Mouse (Mus musculus) cerebellum, postnatal 10 days (tissue): ENCODE results near the gene Arpin.

Experiments
- DNase-seq, 2 experiments: peaks; one replicate each; pipeline ENCODE4 v3.0.0; 2021; ENCODE audit warnings: mixed read lengths in 2 of 2

Gene Arpin

DNA sequence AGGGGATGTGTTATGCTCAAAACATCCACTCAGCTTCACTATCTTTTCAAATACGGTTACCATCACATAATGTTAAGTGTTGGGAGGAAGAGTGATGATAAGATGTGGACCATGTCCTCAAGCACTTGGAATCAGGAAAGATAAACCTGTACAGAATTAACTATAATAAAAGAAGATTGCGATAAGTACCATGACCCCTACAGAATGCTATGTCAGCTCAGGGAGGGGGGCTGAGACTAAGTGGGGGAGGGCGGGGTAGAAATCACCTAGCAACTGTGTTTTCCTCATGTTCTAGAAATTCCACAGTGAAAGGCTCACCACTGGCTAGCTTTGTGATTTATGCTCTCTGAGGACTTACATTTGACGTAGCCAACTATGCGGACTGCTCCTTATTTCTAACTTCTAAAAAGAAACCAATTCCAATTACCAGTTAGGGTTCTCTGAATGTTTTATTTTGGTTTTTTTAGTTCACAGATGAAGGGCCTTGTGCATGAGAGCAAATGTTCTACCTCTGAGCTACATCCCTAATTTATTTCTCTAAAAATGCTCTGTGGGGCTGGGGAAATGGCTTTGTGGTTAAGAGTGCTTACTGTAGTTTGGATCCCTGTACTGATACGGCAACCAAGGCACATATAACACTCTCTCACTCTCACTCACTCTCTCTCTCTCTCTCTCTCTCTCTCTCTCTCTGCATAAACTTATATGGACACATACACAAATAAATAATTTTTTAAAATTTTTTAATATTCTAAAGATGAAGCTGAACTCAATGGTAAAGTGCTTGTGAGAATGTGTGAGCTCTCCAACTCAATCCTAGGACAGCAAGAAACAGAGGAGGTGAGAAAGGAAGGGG lies 42.4 kb downstream of the Arpin start:
- DNase-seq: no peak

DNA sequence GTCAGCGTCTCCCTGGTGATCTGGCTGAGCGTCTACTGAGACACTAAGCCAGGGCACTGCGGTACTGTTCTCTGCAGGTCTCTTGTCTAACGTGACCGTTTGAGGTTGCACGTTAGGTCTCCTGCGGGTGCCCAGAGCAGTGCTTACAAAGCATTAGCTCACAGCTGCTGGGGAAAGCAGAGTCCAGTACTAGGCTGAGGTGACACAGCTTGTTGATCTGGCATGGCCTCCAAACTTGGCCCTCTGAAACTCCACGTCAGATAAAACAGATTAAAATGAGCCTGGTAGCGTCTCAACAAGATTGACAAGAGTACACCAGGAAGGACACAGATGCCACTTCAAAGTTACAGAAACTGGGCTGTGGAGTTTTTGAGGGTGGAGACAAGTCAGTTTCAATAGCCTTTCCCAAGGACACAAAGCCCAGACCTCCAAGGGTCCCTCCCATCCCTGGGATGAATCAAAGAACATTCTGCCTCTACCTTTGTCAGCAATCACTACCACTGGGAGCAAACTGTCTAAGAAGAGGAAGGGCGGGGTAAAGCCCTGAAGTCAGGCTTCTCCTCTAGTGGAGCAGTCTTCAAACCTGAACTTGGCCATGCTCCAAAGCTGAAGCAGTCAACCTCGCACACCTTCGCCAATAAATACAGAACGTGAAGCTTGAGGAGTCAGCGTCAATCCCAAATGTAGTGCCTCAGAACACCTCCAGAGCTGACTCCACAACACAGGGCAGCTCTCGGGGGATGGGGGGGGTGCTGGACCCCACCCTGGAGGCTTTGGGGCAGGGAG lies 44.5 kb downstream of the Arpin start:
- DNase-seq: no peak

DNA sequence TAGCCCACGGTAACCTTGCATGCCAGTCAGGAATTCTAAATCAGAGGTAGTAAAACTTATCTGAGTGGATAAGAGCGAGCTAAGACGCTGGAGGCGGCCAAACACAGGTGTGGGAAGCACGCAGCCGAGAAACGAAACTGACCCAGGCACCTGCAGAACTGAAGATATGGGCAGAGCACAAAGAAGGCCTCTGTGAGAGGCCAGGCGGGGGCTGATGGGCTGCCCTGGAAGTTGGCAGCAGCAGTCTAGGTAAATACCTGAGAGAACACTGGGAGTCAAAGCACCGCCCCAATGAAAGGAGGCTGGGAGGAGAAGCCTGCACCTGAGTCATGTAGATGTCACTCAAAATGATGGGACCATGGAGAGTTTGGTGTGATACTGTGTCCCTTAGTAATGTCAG lies 46.6 kb downstream of the Arpin start:
- no peak for DNase-seq

DNA sequence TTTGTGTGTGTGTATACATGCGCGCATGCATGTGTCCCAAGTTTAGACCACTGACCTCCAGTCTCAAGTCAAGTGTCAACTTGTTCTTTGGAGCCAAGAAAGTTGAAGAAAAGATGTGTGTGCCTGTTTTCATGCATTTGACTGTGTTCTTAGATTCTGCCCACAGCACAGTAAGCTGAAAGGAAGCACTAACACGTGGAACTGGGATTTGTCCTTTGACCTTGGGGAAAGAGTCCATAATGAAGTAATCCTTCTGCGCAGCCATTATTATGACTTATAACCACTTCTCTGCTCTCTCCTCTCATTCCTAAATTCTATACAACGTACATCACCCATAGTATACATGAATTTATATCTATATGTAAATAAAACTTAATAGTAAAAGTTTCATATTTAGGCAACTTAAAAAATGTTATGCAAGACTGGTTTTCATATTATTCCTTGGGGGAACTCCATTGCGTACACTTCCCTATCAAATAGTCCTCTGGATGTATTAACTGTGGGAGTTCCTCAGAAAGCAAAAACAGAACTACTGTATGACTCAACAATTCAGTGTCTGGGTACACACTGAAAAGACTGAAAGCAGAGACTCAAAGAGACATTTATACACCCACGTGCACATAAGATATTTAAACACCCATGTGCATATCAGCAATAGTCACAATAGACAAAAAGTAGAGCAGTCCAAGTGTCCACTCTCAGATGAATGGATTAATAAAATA lies 51.4 kb downstream of the Arpin start:
- no peak for DNase-seq

DNA sequence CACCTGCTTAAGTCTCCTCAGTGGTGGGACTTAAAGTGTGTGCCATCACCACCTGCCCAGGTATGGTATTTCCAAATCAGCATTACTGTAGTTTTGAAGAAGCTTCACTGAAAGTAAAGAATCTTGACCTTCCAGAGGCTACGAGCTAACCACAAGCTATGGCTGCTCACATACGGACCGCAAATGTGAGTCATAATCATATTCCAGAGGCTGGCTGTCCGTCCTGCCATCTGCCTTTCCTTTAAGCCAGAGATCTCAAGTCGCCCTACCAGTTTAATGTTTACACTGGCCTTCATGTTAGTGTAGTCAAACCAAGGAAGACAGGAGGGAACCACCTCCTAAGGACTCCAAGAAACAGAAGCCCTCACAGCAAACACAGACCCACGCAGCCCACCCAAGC lies 53.3 kb downstream of the Arpin start:
- no peak for DNase-seq

DNA sequence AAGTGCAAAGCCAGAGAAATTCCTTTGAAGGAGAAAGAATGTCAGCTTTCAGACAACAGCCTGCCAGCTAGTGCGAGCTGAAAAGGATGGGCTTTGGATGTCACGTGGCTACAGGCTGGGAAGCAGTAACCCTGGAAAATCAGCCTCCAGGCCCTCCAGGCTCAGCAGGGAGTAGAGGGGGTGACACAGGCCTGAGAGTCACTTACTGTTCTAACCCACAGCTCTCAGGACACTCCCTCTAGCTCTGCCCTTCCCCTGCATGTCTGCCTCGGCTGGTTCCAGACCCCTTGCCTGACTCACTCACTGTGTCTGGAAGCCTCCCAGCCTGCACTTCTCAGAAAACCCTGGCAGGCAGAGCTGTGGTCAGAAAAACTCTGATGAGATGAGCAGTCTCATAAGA lies 54.2 kb downstream of the Arpin start:
- DNase-seq: peak in 1 of 2 experiments; percentile 11

DNA sequence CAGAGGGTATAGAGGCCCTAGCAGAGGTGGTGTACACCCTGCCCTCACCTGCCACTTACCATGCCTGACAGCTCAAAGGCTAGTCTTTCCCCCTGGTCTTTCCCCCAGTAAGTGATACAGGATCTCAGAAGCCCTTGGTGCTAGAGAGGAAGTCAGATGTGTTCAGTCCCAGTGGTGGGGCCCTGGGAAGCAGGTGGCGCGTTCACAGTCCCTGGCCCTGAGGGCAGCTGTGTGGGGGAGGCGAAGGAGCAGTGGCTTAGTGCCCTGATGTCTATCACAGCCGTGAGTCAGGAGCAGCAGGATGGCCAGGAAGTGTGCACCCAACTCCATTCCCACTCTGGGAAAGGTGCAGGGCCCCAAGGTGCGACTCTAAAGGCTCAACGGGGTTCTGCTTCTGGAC lies 55.1 kb downstream of the Arpin start:
- no peak for DNase-seq

DNA sequence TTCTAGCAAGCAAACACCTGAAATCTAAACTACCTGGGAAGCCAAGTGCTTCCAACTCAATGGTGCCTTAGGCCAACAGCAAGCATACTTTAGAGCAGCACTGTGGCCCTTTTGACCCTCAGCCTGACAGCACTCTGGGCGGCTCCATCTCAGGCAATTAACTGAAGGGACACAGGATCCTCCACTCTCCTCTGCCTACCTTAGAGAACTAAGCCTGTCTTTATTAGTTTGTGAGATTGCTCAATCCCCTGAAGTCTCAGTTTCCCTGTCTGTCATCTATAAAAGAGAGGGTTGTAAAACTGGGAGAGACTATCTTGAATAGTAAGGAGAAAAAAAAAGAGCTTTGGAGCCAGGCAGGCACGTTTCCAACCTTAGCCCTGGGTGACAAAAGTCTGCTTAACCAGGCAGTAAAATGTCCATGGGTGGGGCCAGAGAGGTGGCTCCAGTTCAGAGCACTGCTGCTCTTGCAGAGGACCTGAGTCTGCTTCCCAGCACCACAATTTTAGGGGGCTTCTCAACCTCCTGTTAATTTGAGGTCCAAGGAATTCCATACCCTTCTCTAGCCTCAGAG lies 56.6 kb downstream of the Arpin start:
- no peak for DNase-seq
